Mouse (Mus musculus) mouse trophoblast stem cell (cell line): ENCODE results near the gene Bcl6.

Experiments
- in situ Hi-C, 2 experiments: fragments of 300-500 bp; cut with MseI, MboI; formaldehyde crosslinking; loops; 2 replicates in 1 of 2; 3 replicates in 1 of 2; pipeline ENCODE4 v1.15.1; 2025

The Bcl6 gene

DNA sequence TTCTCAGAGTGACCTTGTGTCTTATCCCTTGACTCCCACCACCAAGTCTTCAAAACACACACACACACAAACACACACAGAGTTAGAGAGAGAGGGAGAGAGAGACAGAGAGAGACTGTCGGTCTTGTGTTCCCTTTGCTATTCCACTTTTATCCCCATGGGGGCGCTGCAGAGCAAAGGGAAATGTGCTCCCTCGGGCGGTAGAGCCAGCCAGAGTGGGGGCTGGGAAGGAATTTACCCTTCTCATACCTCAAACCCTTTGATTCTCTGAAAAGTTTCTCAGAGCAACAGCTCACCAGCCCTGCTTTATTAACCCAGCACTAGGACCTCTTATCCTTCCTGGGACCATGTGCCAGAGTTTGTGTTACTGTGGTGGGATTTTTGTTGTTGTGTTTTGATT, 2.5 kb upstream of the Bcl6 start:
- in situ Hi-C loops, result no loop called here

DNA sequence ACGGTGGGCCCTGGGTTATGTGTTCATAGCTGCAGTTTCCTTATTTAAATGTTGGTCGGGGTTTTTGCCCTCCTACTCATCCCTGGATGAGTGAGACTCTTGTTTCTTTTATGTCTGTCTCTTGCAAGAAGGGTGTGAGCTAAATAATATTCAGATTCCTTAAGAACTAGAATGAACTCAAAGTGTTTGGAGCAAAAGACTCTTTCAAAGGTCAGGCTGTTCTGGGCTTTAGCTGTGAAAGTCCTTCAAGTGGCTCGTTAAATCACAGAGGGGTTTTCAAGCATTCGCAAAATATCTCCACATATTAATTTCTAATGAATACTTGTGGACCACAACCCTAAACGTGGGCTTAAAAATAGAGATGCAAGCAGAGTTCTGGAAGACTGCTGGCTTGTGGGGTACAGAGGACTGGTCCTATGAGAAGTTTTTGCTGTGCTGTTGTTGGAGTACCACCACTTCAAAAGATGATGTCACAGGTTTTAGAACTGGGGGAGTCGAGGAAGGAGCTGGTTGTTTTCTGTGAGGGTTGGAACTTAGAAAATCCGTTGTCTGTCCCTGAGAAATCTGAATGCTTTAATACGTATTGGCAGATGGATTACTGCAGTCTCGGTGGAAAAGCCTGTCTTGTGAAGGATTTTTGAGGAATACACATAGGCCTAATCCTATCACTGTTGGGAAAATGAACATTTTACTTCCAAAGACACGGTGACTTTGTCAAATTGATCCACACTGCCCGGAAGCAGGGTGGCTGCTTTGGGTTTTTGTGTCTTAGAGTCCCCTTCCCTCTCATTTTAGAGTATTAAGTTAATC, 1.7 kb upstream of the Bcl6 start:
- in situ Hi-C loops, result no loop called here

DNA sequence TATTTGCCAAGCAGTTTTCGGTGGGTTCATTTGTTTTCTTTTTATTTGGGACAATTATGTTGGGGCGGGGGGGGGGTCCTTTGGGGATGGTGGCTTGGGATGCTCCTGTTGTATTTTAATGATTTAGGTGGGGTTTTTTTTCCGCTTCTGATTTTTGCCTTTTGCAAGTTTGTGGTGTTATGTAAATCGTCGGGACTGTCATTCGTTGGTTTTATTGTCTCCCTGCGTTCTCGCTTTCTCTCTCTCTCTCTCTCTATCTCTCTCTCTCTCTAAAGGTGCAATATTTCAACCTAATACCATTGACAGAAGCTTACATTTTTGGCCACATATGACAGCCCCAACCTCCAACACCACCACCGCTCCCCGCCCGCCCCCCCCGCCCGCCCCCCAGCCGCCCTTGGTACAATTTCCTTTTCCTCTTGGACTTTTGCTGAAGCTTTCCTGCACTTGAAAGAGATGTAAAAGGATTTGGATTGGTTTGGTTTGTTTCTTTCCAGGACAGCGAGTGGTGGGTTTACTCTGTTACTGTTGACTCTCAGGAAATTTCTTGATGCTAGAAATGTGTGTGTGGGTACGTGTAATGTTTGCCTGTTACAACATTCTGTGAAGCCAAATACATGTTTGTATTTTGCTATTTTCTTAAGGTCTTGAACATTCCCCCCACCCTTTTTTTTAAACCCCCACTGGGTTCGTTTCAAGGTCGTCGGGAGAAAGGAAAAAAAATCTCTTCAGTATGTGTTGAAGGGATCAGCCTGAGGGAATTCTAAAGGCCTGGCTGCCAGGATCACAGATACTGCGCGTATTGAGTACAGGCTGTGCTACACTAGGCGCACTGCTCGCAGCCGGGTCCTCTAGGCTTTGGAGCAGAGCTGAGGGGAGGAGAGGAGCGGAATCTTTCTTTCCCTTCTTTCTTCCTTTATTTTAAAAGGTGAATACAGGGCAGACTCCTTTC, 833 bp upstream of the Bcl6 start:
- in situ Hi-C loops, result loop anchor here in 1 of 2 experiments (10.0 kb wide), 2 partner anchors 285 to 1065 kb away; no protein-coding TSS in a partner anchor

DNA sequence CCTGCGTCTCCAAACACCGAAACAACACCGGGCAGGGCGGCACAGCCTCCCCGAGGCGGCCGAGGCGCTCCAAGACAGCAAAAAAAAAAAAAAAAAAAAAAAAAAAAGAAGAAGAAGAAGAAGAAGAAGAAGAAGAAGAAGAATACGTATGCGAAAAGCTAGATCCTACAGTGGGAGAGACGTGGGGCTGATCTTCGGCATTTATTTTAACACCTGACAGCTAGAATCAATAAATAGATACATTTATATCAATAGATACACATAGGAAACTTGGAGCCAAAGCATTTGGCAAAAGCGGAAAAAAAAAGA, 541 bp downstream of the Bcl6 start:
- in situ Hi-C loops, result loop anchor here in 1 of 2 experiments (10.0 kb wide), 2 partner anchors 287 to 1067 kb away; no protein-coding TSS in a partner anchor

DNA sequence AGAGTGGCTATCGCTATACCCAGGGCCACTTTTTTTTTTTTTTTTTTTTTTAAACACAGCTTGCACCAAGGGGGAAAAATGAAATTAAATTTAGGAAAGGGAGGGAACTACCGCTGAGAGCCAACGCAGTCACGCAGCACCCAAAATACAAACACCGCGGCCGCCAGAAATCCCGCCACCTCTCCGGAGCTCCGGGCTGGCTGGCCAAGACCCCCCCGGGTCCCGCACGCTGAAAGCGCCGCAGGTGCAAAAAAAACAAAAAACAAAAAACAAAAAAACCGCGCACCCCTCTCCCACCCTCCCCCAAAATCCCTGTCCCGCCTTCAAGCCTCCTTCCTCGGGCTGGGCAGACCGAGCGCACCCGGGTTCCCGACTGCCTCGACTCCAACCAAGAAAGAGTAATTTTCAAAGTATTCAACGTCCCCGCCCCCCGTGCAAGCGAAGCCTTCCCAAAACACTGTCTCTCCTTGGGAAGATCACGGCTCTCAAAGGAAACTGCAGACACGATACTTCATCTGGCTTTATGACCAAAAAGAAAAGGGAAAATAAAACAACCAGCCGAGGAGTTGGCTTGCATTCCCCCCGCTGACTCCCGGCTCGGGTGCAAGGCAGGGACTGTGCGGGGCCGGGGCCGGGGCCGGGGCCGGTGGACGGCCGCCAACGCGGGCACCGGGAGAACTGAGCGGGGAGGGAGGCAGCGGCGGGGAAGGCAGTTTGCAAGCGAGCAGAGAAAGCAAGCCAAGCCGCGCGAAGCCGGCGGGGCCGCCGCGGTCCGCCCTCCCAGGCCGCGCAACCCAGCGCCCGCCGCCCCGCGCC, 1.1 kb downstream of the Bcl6 start:
- in situ Hi-C loops, result loop anchor here in 1 of 2 experiments (10.0 kb wide), 2 partner anchors 287 to 1067 kb away; no protein-coding TSS in a partner anchor

DNA sequence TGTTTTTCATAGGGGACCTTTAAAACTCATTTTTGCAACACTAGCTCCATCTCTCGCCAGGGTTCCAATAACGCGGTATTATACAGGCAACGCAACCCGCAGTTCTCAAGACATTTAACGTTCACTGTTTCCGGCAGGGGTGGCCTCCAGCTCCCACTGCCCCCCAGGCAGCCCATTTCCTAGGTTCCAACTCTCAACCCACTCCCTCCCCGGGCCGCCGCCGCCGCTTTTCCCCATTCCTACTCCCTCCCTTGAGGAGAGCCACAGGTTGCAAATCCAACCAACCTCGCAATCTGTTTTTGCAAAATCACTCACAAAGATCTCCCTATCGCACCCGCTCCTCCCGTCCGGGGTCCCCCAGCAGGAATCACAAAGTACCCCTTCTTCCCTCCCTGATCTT, 1.8 kb downstream of the Bcl6 start:
- in situ Hi-C loops, result loop anchor here in 1 of 2 experiments (10.0 kb wide), 2 partner anchors 288 to 1068 kb away; no protein-coding TSS in a partner anchor

DNA sequence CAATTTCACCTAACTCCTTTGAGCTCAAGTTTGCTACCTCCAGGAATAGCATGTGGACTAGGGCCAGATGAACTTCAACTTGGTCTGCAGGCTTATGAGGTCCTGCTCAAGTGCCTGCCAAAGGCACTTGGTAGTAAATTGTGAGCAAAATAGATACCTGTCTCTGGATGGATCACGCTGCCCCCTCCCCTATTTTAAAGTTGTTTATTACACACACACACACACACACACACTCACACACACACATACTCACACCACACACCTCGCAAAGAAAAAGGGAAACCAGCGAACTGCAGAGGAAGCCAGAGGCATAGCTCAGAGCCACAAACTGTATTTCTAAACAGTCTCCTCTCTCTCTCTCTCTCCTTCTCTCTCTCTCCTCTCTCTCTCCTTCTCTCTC, 2.5 kb downstream of the Bcl6 start:
- in situ Hi-C loops, result loop anchor here in 1 of 2 experiments (10.0 kb wide), 2 partner anchors 289 to 1069 kb away; no protein-coding TSS in a partner anchor

DNA sequence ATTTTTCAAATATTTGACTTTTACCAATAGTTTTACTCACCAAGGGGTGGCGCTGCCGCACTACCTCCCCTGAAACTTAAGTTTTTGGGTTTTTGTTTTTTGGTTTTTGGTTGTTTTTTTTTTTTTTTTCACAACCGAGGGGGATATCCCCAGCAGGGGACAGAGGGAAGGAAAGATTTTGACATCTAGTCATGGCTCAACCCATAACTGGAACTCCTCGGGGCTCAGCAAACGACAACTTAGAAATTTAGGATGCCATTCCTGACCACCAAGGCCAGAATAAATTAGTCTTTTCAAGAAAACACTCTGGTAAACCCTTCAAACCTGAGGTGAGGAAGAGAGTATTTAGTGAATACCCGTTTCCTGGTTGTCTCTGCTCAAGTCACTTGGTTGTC, 3.2 kb downstream of the Bcl6 start:
- in situ Hi-C loops, result loop anchor here in 1 of 2 experiments (10.0 kb wide), 2 partner anchors 289 to 1069 kb away; no protein-coding TSS in a partner anchor

DNA sequence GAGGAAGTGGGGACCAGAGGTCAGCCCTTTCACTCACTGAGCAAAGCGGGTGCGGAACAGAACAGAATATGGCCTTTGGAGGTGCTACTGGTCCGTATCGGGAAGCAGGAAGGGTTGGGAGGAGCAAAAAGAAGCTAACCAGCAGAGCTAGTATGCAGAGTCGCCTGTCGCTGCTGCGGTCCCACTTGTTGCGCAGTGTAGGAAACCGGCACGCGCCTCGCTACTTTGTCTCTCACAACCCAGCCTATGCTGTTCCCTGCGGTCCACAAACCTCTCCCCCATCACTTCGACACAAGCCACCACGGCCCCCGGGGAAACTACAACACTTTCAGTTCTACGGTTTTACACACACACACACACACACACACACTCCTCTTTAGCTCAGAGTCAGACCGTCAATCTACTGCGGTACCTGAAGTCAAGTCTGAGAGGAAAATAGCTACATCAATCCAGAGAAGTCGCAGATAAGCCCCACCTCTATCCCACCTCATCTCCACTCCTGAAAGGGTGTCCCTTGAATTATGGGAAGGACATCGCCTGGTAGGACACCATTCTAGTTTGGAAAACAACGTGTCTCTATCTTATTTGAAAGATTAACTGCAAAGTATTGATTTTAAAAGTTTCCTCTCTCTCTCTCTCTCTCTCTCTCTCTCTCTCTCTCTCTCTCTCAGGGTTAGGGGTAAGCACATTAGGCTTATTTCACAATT, 3.7 kb downstream of the Bcl6 start:
- in situ Hi-C loops, result loop anchor here in 1 of 2 experiments (10.0 kb wide), 2 partner anchors 290 to 1070 kb away; no protein-coding TSS in a partner anchor

DNA sequence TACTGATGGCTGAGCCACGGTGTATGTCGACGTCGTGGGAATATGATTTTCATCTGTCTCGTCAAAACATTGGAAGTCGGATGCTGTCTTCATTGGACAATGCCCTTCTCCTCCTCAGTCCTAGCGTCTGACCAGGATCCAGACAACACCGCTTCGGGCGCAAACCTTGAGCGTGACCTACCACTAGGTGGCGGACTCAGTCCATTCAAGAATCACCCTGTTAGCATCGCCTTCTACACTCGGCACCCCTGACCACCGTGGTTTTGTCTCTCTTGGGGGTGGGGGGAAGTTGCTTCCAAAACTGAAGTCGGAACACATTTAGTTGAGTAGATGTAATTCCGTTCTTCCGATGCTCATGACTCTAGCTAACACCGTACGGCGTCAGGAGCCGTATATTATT, 4.5 kb downstream of the Bcl6 start:
- in situ Hi-C loops, result loop anchor here in 1 of 2 experiments (10.0 kb wide), 2 partner anchors 291 to 1071 kb away; no protein-coding TSS in a partner anchor

DNA sequence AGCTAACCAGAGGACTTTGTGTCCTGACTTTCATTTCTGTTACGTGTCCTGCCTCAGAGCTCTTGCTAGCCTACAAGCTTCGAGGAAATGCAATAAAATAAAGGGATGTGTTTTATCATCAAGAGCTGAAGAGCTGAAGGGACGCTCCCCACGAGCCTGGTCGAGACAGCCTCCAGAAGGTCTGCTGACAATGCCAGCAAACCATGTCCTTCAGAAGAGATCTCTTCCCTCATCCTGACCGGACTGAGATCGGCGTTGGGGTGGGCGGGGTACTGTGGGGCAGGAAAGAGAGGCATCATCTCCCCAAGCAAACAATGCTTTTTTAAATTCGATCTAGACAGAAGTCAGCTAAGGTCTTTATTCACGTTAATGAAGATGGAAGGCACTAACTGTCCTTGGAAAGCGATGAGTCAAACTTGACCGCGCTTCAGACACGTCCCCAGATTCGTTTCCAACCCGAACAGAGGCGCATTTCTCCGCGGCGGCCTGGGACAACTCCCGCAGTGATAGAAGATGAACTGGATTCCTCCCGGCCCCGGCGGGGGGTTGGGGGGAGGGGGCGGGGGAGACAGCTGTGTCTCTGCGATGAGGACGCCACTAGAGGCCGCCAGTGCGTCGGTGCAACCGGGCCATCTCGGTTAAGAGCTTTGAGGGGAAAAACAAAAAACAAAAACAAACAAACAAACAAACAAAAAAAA, 5.6 kb downstream of the Bcl6 start:
- in situ Hi-C loops, result loop anchor here in 1 of 2 experiments (10.0 kb wide), 2 partner anchors 292 to 1072 kb away; no protein-coding TSS in a partner anchor

DNA sequence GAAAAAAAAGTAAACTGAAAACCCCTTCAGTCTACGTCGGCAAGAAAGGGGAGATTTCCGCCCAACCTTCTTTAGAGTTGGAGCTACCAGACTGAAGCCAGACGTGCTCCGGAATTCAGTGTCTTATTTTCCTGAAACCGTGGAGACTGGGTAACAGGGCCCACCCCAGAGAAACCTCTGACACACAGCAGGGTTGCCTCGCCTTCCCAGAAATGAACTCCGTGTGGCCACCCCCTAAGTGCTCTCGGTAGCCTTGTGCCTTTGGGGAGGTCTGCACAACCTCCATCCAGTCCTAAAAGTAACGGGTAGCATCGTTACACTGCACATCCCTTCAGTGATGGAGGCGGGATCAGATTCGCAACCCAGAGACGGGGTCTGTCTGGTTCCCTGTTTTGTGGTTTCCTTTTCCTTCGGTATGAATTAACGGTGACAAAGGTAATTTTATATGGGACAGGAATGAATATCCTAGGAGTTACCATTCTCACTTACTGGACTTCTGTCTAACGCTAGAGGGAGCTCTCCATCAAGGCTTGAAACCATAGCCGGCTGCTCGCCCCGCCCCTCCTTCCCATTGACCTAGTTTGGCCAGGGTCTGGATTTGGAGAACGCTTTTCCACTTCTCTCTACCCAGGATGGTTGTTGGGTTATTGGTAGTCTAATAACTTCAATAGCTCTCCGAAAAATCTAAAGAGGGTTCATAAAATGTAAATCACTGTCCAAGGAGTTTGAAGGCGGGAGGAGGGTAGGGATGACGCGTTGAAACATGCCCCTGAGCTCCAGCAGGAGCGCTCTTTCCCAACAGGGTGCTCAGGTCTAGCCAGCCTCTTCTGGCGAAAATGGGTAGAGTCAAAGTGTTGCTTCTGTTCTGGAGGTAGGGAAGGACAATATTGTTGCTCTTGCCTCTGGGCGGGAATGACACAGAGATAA, 6.5 kb downstream of the Bcl6 start:
- in situ Hi-C loops, result loop anchor here in 1 of 2 experiments (10.0 kb wide), 2 partner anchors 293 to 1073 kb away; no protein-coding TSS in a partner anchor

DNA sequence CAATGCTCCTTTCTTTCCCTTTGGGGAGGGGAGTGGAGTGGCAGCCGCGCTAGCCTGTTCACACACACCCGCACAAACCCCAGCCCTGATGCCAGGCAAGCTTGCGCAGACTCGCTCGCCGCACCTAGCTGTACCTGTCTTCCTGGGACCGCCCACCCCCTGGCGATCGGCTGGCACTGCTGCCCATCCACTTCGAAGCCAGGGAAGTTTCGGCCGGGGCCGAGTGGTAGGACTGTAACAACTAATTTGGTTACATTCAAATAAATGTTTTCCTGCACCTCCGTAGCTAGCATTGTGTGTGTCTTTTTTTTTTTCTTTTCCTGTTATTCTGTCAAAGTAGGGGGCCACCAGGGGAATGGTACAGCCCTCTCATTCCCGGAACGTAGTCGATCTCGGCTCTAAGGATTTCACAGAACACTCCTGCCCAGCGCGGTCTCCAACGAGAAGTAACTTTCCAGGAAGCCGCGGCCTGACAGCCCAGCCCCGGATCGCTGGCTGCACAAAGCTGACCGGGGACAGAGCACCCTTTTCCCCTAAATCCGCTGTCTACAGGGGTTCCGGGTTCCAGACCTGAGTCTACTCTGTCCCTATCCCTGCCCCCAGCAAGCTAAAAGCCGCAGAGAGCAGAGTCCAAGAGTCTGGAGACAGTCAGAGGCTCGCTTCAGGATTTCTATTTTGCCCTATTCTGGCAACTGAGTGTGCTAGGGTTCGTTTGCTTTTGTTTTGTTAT, 7.5 kb downstream of the Bcl6 start:
- in situ Hi-C loops, result loop anchor here in 1 of 2 experiments (10.0 kb wide), 2 partner anchors 294 to 1074 kb away; no protein-coding TSS in a partner anchor

DNA sequence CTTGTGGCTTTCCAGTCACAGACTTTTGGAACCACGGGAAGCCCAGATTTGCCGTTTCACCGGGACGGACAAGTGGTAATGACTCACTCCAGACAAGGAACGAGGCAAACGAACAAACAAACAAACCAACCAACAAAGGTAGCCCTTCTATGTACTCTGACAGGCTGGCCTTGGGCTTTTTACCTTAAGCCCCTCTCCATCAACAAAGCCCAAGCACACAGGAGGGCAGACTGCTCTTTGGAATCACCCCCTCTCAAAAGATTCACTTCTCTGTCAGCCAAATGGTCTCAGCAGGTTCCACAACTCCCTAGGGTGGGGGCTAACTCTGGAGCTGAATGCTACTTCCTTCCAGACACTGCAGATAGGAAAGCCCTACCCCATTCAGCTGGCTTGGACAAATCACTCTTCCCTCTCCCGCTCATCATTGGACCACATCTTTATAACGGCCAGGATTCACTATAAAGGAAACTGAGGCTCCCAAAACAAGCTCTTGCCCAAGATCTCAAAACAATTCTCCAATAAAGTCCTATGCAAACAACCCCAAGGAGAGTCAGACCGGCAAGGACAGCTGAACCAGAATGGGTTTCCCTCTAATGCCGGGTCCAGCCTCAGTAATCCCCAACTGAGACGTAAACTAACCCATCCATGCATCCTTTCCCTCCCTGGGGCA, 8.3 kb downstream of the Bcl6 start:
- in situ Hi-C loops, result loop anchor here in 1 of 2 experiments (10.0 kb wide), 2 partner anchors 294 to 1074 kb away; no protein-coding TSS in a partner anchor

DNA sequence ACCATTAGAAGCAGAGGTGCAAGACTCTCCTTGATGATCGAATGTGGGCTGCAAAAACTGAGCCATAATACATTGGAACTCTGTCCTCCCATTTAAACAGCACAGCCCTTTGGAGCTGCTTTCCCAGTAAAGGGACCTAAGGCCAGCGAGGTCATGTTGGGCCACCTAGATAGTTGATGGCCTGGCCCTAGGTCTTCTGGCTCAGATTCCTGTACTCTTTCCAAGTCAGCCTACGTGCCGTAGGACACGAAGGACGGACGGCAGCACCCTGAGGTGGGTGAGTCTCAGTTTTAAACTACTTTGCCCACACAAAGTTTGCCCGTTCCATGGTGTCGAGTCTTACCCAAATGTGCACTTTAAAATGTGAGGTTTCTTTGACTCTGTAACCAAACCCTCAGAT, 9.2 kb downstream of the Bcl6 start:
- in situ Hi-C loops, result loop anchor here in 1 of 2 experiments (5.0 kb wide), 1 partner anchor 1083 kb away; no protein-coding TSS in a partner anchor

DNA sequence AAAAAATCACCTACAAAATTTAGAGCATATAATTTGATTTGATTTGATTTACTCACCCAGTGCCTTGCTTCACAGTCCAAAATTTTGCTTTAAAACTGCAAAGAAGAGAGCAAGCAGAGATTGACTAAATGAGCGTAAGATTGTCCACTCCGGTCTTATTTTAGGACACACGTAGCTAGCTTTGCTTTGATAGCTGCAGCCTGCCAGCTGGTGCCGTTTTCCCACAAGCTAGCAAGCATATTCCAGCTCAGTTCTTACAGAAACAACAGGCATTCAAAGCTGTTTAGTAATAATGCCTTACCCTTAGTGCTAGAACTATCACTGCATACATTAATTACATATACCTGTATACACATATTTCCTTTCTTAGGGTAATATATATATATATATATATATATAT, 10.2 kb downstream of the Bcl6 start:
- in situ Hi-C loops, result loop anchor here in 1 of 2 experiments (5.0 kb wide), 1 partner anchor 1084 kb away; no protein-coding TSS in a partner anchor

DNA sequence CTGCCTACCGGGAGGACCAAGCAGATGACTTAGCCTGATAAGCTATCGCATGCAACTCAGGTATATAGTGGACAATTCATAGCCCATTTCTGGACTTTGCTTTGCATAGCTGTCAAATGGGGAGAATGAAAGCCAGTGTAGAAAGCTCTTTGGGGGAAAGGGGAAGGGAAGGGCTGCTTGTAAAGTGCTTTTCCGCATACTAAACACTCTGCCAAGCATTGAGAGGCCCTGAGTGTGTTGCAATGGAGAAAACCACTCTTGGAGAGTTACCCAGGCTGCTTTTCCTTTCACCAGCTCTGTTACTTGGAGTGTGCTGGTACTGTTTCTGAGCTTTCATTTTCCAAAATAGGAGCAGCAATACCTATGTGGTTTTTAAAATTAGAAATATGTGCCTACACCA, 10.9 kb downstream of the Bcl6 start:
- in situ Hi-C loops, result loop anchor here in 1 of 2 experiments (5.0 kb wide), 1 partner anchor 1085 kb away; no protein-coding TSS in a partner anchor
